Mouse (Mus musculus): ENCODE data around the gene Cacna2d2. TPM values are rescaled to one million over a fixed set of nuclear protein-coding genes. Genes with fewer than 3 reads are reported as not detected.
A peak's percentile ranks its signal among the peaks of the same experiment; 100 is the strongest.

The Cacna2d2 gene
- polyA plus RNA-seq, 1 experiment from 2014 or later, result 6.8 TPM

- peak overlapping the region; percentile 41 for H3K4me3 ChIP-seq
- H3K27me3 ChIP-seq (ENCODE audit: insufficient read depth, poor library complexity, severe bottlenecking), result no peaks in the 10 kb centered on the region
- H3K4me1 ChIP-seq, result peaks cover 40% of the 10 kb centered on the region
- H3K9me3 ChIP-seq, result no peaks in the 10 kb centered on the region
- 48% methylated on average over 6 of the region's 6 CpGs for WGBS
- peak overlapping the region; percentile 72; the same call in 1 of the 2 replicates for H3K27ac ChIP-seq
- no peak for DNase-seq (ENCODE audit: low spot score)
- H3K36me3 ChIP-seq, result no peaks in the 10 kb centered on the region
Observed at GRCm38 (mm10) chr9:107490625-107491024, 91.2 kb downstream of the Cacna2d2 start.

- 29% methylated on average over 1 of the region's 1 CpGs for WGBS
- H3K27ac ChIP-seq, result peak overlapping the region; percentile 75; the same call in 1 of the 2 replicates
- H3K9me3 ChIP-seq, result no peaks in the 10 kb centered on the region
- peaks cover 46% of the 10 kb centered on the region for H3K4me1 ChIP-seq
- no peak overlapping the region for H3K4me3 ChIP-seq
- DNase-seq (ENCODE audit: low spot score), result no peak
- H3K27me3 ChIP-seq (ENCODE audit: insufficient read depth, poor library complexity, severe bottlenecking), result no peaks in the 10 kb centered on the region
- peaks cover 5% of the 10 kb centered on the region; the same call in 1 of the 2 replicates for H3K36me3 ChIP-seq
Observed at GRCm38 (mm10) chr9:107493511-107493910, 94.1 kb downstream of the Cacna2d2 start.

GRCm38 (mm10) chr9:107494238-107494637, 94.8 kb downstream of the Cacna2d2 start:
- Histone ChIP-seq H3K36me3 (peaks cover 10% of the 10 kb centered on the region; the same call in 1 of the 2 replicates), H3K27me3 (ENCODE audit: insufficient read depth, poor library complexity, severe bottlenecking) (no peaks in the 10 kb centered on the region), H3K4me3 (no peak overlapping the region), H3K4me1 (peaks cover 46% of the 10 kb centered on the region), H3K27ac (peak overlapping the region; percentile 75), H3K9me3 (no peaks in the 10 kb centered on the region)
- DNase-seq (ENCODE audit: low spot score), result no peak
- WGBS, result 84% methylated on average over 12 of the region's 12 CpGs

- Histone ChIP-seq H3K9me3 (no peaks in the 10 kb centered on the region), H3K4me3 (no peak overlapping the region), H3K27me3 (ENCODE audit: insufficient read depth, poor library complexity, severe bottlenecking) (no peaks in the 10 kb centered on the region), H3K4me1 (peaks cover 56% of the 10 kb centered on the region), H3K27ac (no peak overlapping the region), H3K36me3 (peaks cover 14% of the 10 kb centered on the region)
- DNase-seq (ENCODE audit: low spot score), result no peak
- 78% methylated on average over 3 of the region's 3 CpGs for WGBS
Observed at GRCm38 (mm10) chr9:107496359-107496758, 96.9 kb downstream of the Cacna2d2 start.

GRCm38 (mm10) chr9:107500708-107501286, 101.4 kb downstream of the Cacna2d2 start:
- peak overlapping the region; percentile 19; the same call in 1 of the 2 replicates for H3K27ac ChIP-seq
- DNase-seq (ENCODE audit: low spot score), result no peak
- no peaks in the 10 kb centered on the region for H3K9me3 ChIP-seq
- H3K27me3 ChIP-seq (ENCODE audit: insufficient read depth, poor library complexity, severe bottlenecking), result no peaks in the 10 kb centered on the region
- no peak overlapping the region for H3K4me3 ChIP-seq
- WGBS, result 59% methylated on average over 3 of the region's 3 CpGs
- peaks cover 14% of the 10 kb centered on the region for H3K36me3 ChIP-seq
- peaks cover 43% of the 10 kb centered on the region for H3K4me1 ChIP-seq

GRCm38 (mm10) chr9:107502131-107502846, 102.9 kb downstream of the Cacna2d2 start:
- 87% methylated on average over 12 of the region's 12 CpGs for WGBS
- no peaks in the 10 kb centered on the region for H3K27me3 ChIP-seq (ENCODE audit: insufficient read depth, poor library complexity, severe bottlenecking)

GRCm38 (mm10) chr9:107504662-107505537, 105.5 kb downstream of the Cacna2d2 start:
- no peak for DNase-seq (ENCODE audit: low spot score)
- H3K36me3 ChIP-seq, result peaks cover 5% of the 10 kb centered on the region; the same call in 1 of the 2 replicates
- H3K4me1 ChIP-seq, result peaks cover 59% of the 10 kb centered on the region
- H3K27me3 ChIP-seq (ENCODE audit: insufficient read depth, poor library complexity, severe bottlenecking), result peaks cover 9% of the 10 kb centered on the region; the same call in 1 of the 2 replicates
- no peak overlapping the region for H3K27ac ChIP-seq
- no peaks in the 10 kb centered on the region for H3K9me3 ChIP-seq
- no peak overlapping the region for H3K4me3 ChIP-seq
- WGBS, result 81% methylated on average over 19 of the region's 19 CpGs

More at GRCm38 (mm10) chr9:107502131-107502846, 102.9 kb downstream of the Cacna2d2 start:
- peaks cover 14% of the 10 kb centered on the region for H3K36me3 ChIP-seq
- no peaks in the 10 kb centered on the region for H3K9me3 ChIP-seq
- no peak for DNase-seq (ENCODE audit: low spot score)
- peaks cover 49% of the 10 kb centered on the region for H3K4me1 ChIP-seq
- H3K27ac ChIP-seq, result no peak overlapping the region
- H3K4me3 ChIP-seq, result no peak overlapping the region

- H3K4me3 ChIP-seq, result no peak overlapping the region
- peaks cover 64% of the 10 kb centered on the region for H3K4me1 ChIP-seq
- H3K27ac ChIP-seq, result peak overlapping the region; percentile 44; the same call in 1 of the 2 replicates
- no peaks in the 10 kb centered on the region for H3K9me3 ChIP-seq
- 60% methylated on average over 10 of the region's 10 CpGs for WGBS
- peaks cover 14% of the 10 kb centered on the region; the same call in 1 of the 2 replicates for H3K36me3 ChIP-seq
- H3K27me3 ChIP-seq (ENCODE audit: insufficient read depth, poor library complexity, severe bottlenecking), result peaks cover 9% of the 10 kb centered on the region; the same call in 1 of the 2 replicates
- DNase-seq (ENCODE audit: low spot score), result no peak
Observed at GRCm38 (mm10) chr9:107508266-107508665, 108.9 kb downstream of the Cacna2d2 start.

GRCm38 (mm10) chr9:107510384-107511100, 111.1 kb downstream of the Cacna2d2 start:
- WGBS, result 80% methylated on average over 14 of the region's 14 CpGs
- no peaks in the 10 kb centered on the region for H3K9me3 ChIP-seq
- no peak for DNase-seq (ENCODE audit: low spot score)
- peaks cover 9% of the 10 kb centered on the region; the same call in 1 of the 2 replicates for H3K27me3 ChIP-seq (ENCODE audit: insufficient read depth, poor library complexity, severe bottlenecking)
- no peak overlapping the region for H3K4me3 ChIP-seq
- H3K27ac ChIP-seq, result no peak overlapping the region
- peaks cover 52% of the 10 kb centered on the region for H3K4me1 ChIP-seq
- H3K36me3 ChIP-seq, result peaks cover 17% of the 10 kb centered on the region; the same call in 1 of the 2 replicates

GRCm38 (mm10) chr9:107511436-107511835, 112.0 kb downstream of the Cacna2d2 start:
- 56% methylated on average over 8 of the region's 8 CpGs for WGBS
- Histone ChIP-seq H3K27ac (peak overlapping the region; percentile 52; the same call in 1 of the 2 replicates), H3K4me1 (peaks cover 48% of the 10 kb centered on the region), H3K36me3 (peaks cover 17% of the 10 kb centered on the region; the same call in 1 of the 2 replicates), H3K9me3 (no peaks in the 10 kb centered on the region), H3K27me3 (ENCODE audit: insufficient read depth, poor library complexity, severe bottlenecking) (peaks cover 11% of the 10 kb centered on the region; the same call in 1 of the 2 replicates), H3K4me3 (no peak overlapping the region)
- DNase-seq (ENCODE audit: low spot score), result no peak

GRCm38 (mm10) chr9:107512326-107512725, 112.9 kb downstream of the Cacna2d2 start:
- Histone ChIP-seq H3K9me3 (no peaks in the 10 kb centered on the region), H3K36me3 (peaks cover 21% of the 10 kb centered on the region; the same call in 1 of the 2 replicates), H3K4me1 (peaks cover 45% of the 10 kb centered on the region), H3K4me3 (no peak overlapping the region), H3K27ac (no peak overlapping the region), H3K27me3 (ENCODE audit: insufficient read depth, poor library complexity, severe bottlenecking) (peaks cover 13% of the 10 kb centered on the region; the same call in 1 of the 2 replicates)
- 90% methylated on average over 16 of the region's 16 CpGs for WGBS
- DNase-seq (ENCODE audit: low spot score), result no peak

Measured in heart, embryonic 10.5 days (tissue).